Mouse (Mus musculus): Measurements from ENCODE around the gene Tmem52.

GRCm38 (mm10) chr4:155473319-155473718, 4.4 kb downstream of the Tmem52 start:
- TF ChIP-seq CTCF (IDR thresholded peaks at IDR 0.05 in 2 of 3, conservative IDR thresholded peaks at IDR 0.05 in 1 of 3; ENCODE audit: control insufficient read depth in 1 of 3, insufficient read depth in 1 of 3, low read depth in 2 of 3, low read length in 3 of 3, poor library complexity in 1 of 3, severe bottlenecking in 1 of 3) = no peak
- TF ChIP-seq SIN3A (IDR thresholded peaks at IDR 0.05; ENCODE audit: low read length) = no peak
- TF ChIP-seq RCOR1 (IDR thresholded peaks at IDR 0.05; ENCODE audit: low read depth, low read length) = no peak
- TF ChIP-seq POLR2A (IDR thresholded peaks at IDR 0.05; ENCODE audit: control insufficient read depth in 1 of 2, insufficient read depth in 1 of 2, low read depth in 1 of 2, low read length in 2 of 2, poor library complexity in 1 of 2) = no peak
- TF ChIP-seq ZC3H11A (IDR thresholded peaks at IDR 0.05; ENCODE audit: low read depth, low read length) = no peak
- no peak for TF ChIP-seq MEF2A (IDR thresholded peaks at IDR 0.05; ENCODE audit: extremely low read depth, insufficient replicate concordance, low read depth, low read length, poor library complexity, severe bottlenecking)
- no peak for TF ChIP-seq ETS1 (IDR thresholded peaks at IDR 0.05; ENCODE audit: low read depth, low read length)
- no peak for TF ChIP-seq CHD1 (IDR thresholded peaks at IDR 0.05; ENCODE audit: low read depth, low read length)

All from MEL (cell line).